ENCODE assay signal across 14 mouse cellular contexts in genomic region chr9:59388311-59388710, GRCm38 (mm10). TPM values are rescaled to one million over a fixed set of nuclear protein-coding genes. Genes with fewer than 3 reads are reported as not detected.
A peak's percentile ranks its signal among the peaks of the same experiment; 100 is the strongest.
DNase-seq lines count a peak whose midpoint lies in the region.
"Had no signal": no experiment of that assay in that cellular context is flagged by ENCODE, and none has a peak within 500 bp of the region (broad histone marks: within the 10 kb centered on the region; RNA-seq: fewer than 3 reads in every experiment).

No protein-coding gene starts in this region.

- peak; percentile 5 to 42 for DNase-seq in layer of hippocampus, adult 18-20 months (ENCODE audit: low spot score in 2 of 2)
- DNase-seq in layer of hippocampus, postnatal 10 days (ENCODE audit: low spot score in 2 of 2) = no peak
- DNase-seq in right cerebral cortex, adult 2 months (ENCODE audit: low spot score in 2 of 2) = peak; percentile 49 to 50
- DNase-seq in right cerebral cortex, postnatal 14 days = no peak
- peak; percentile 38 to 56 for DNase-seq in right cerebral cortex, postnatal 10 days (ENCODE audit: low spot score in 2 of 2)
- DNase-seq in kidney, postnatal 4 days = no peak
- DNase-seq in MN1 (ENCODE audit: low spot score) = no peak
- DNase-seq: adrenal gland, postnatal 10 days; B cell, adult 2 months; cerebellum, adult 8-10 months; kidney, postnatal 36 days; liver, embryonic 13.5 days; lung, adult 2 months; lung, postnatal 14 days had no signal

RNA-seq across cellular contexts. Expression of gene Bbs4, which starts 35.0 kb away (rescaled TPM):
- 10 to 100 TPM; 41.3 to 42.3 TPM for total RNA-seq in layer of hippocampus, adult 18-20 months (2021)
- total RNA-seq in layer of hippocampus, postnatal 10 days (2021) = 10 to 100 TPM; 29.9 to 32.1 TPM

Comparison
In these comparisons a context has a peak if more than half of its experiments do, and no peak if none do; other contexts are left out.
1. DNase-seq: peak in layer of hippocampus, adult 18-20 months (2 of 2), right cerebral cortex, adult 2 months (2 of 2) and right cerebral cortex, postnatal 10 days (2 of 2); none in layer of hippocampus, postnatal 10 days (0 of 2), right cerebral cortex, postnatal 14 days (single experiment), kidney, postnatal 4 days (0 of 2) and MN1 (single experiment).